In genomic region chr5:89819531-89819930, GRCm38 (mm10) we compare ENCODE assay signal across 9 mouse cellular contexts.
DNase-seq lines count a peak whose midpoint lies in the region; ATAC-seq and TF ChIP-seq lines count a peak whose summit lies in the region.
"Had no signal": no experiment of that assay in that cellular context is flagged by ENCODE, and none has a peak within 500 bp of the region (broad histone marks: within the 10 kb centered on the region; RNA-seq: fewer than 3 reads in every experiment).

No protein-coding gene starts in this region.

- H3K4me3 ChIP-seq in kidney, adult 2 months (ENCODE audit: insufficient read depth, low read depth, low read length), result no peak overlapping the region
- no peak overlapping the region for H3K4me3 ChIP-seq in kidney, embryonic 14.5 days (ENCODE audit: low read length)
- no peak overlapping the region for H3K4me3 ChIP-seq in MEL (ENCODE audit: control insufficient read depth in 1 of 2, insufficient read depth in 1 of 2, low read depth in 2 of 2, low read length in 2 of 2)
- no peak overlapping the region for H3K4me3 ChIP-seq in neural tube, embryonic 15.5 days (replicated peaks)
- H3K4me3 ChIP-seq: embryonic facial prominence, embryonic 13.5 days; myocyte had no signal

- 23% methylated on average over 3 of the region's 3 CpGs for WGBS in kidney, adult 2 months
- 33% methylated on average over 3 of the region's 3 CpGs for WGBS in kidney, embryonic 14.5 days
- WGBS in neural tube, embryonic 15.5 days, result 31% methylated on average over 3 of the region's 3 CpGs

- no peak for TF ChIP-seq EP300 in MEL (IDR thresholded peaks at IDR 0.05; ENCODE audit: low read depth in 1 of 2, low read length in 2 of 2)

- TF ChIP-seq POLR2A in kidney, adult 2 months (IDR thresholded peaks at IDR 0.05; ENCODE audit: low read depth, low read length), result no peak
- TF ChIP-seq POLR2A in MEL (IDR thresholded peaks at IDR 0.05; ENCODE audit: control insufficient read depth in 1 of 2, insufficient read depth in 1 of 2, low read depth in 1 of 2, low read length in 2 of 2, poor library complexity in 1 of 2), result no peak

- DNase-seq in kidney, adult 2 months, result peak; percentile 13
- DNase-seq in B cell, adult 2 months, result peak; percentile 8 to 13
- DNase-seq in MEL (ENCODE audit: low read depth, low spot score), result peak; percentile 62
- DNase-seq in kidney, postnatal 36 days, result peak; percentile 1 to 72
- DNase-seq in heart, postnatal 25 days (ENCODE audit: low spot score), result no peak

- no peaks in the 10 kb centered on the region for H3K9me3 ChIP-seq in kidney, embryonic 14.5 days (ENCODE audit: control insufficient read depth, low read length)
- no peaks in the 10 kb centered on the region for H3K9me3 ChIP-seq in MEL (replicated peaks; ENCODE audit: insufficient read depth, low read length)
- no peaks in the 10 kb centered on the region for H3K9me3 ChIP-seq in neural tube, embryonic 15.5 days (replicated peaks)
- H3K9me3 ChIP-seq: embryonic facial prominence, embryonic 13.5 days had no signal

- TF ChIP-seq RAD21 in MEL (IDR thresholded peaks at IDR 0.05; ENCODE audit: low read depth, low read length), result peak; percentile 61

- no peak for TF ChIP-seq CTCF in kidney, adult 2 months (conservative IDR thresholded peaks at IDR 0.05; ENCODE audit: insufficient read depth, insufficient read length, low read depth, low read length)
- TF ChIP-seq CTCF in MEL (IDR thresholded peaks at IDR 0.05 in 2 of 3, conservative IDR thresholded peaks at IDR 0.05 in 1 of 3; ENCODE audit: control insufficient read depth in 1 of 3, insufficient read depth in 1 of 3, low read depth in 2 of 3, low read length in 3 of 3, poor library complexity in 1 of 3, severe bottlenecking in 1 of 3), result peak in 2 of 3 experiments; percentile 12 to 56; a peak in 5 of 6 replicates

- H3K9ac ChIP-seq in kidney, embryonic 14.5 days (ENCODE audit: low read depth, low read length), result no peak overlapping the region
- H3K9ac ChIP-seq in MEL (ENCODE audit: control insufficient read depth, low read depth, low read length, poor library complexity, severe bottlenecking), result no peak overlapping the region
- H3K9ac ChIP-seq in neural tube, embryonic 15.5 days (replicated peaks), result no peak overlapping the region
- H3K9ac ChIP-seq: embryonic facial prominence, embryonic 13.5 days had no signal

- H3K36me3 ChIP-seq in kidney, adult 2 months (ENCODE audit: control insufficient read depth, insufficient read depth, low read length), result no peaks in the 10 kb centered on the region
- H3K36me3 ChIP-seq in kidney, embryonic 14.5 days (ENCODE audit: control insufficient read depth, insufficient read depth, low read length), result no peaks in the 10 kb centered on the region
- H3K36me3 ChIP-seq in MEL (ENCODE audit: control insufficient read depth in 1 of 2, insufficient read depth in 2 of 2, low read length in 2 of 2), result peaks cover 0 to 13% of the 10 kb centered on the region in 2 experiments; a peak in 3 of 4 replicates
- H3K36me3 ChIP-seq in neural tube, embryonic 15.5 days, result no peaks in the 10 kb centered on the region
- H3K36me3 ChIP-seq: embryonic facial prominence, embryonic 13.5 days had no signal

- no peak overlapping the region for H3K27ac ChIP-seq in kidney, adult 2 months (ENCODE audit: insufficient read depth, low read depth, low read length)
- H3K27ac ChIP-seq in kidney, embryonic 14.5 days (ENCODE audit: low read depth, low read length), result no peak overlapping the region
- H3K27ac ChIP-seq in MEL (ENCODE audit: control insufficient read depth, low read depth, low read length), result no peak overlapping the region
- H3K27ac ChIP-seq in neural tube, embryonic 15.5 days (replicated peaks), result no peak overlapping the region
- H3K27ac ChIP-seq: embryonic facial prominence, embryonic 13.5 days had no signal

- no peak for ATAC-seq in kidney, embryonic 14.5 days (ENCODE audit: low FRiP score, low TSS enrichment)
- no peak for ATAC-seq in neural tube, embryonic 15.5 days (ENCODE audit: low FRiP score)

- H3K79me2 ChIP-seq in MEL (ENCODE audit: control insufficient read depth, insufficient read depth, low read length, poor library complexity), result peaks cover 6% of the 10 kb centered on the region; the same call in 1 of the 2 replicates

- no peaks in the 10 kb centered on the region for H3K27me3 ChIP-seq in kidney, adult 2 months (replicated peaks; ENCODE audit: control insufficient read depth, insufficient read depth, low read length)
- no peaks in the 10 kb centered on the region for H3K27me3 ChIP-seq in kidney, embryonic 14.5 days (ENCODE audit: control insufficient read depth, insufficient read depth, low read length)
- no peaks in the 10 kb centered on the region for H3K27me3 ChIP-seq in MEL (ENCODE audit: control insufficient read depth in 1 of 2, insufficient read depth in 2 of 2, low read length in 2 of 2)
- H3K27me3 ChIP-seq in neural tube, embryonic 15.5 days (replicated peaks), result no peaks in the 10 kb centered on the region
- H3K27me3 ChIP-seq: embryonic facial prominence, embryonic 13.5 days had no signal

- intact Hi-C loops in heart, postnatal 25 days (cut with DNase I), result loop anchor here (5.0 kb wide), 1 partner anchor 107 kb away; no protein-coding TSS in a partner anchor

- no peaks in the 10 kb centered on the region for H3K4me1 ChIP-seq in kidney, adult 2 months (ENCODE audit: control insufficient read depth, insufficient read depth, low read length)
- no peaks in the 10 kb centered on the region for H3K4me1 ChIP-seq in kidney, embryonic 14.5 days (ENCODE audit: control insufficient read depth, insufficient read depth, low read length)
- H3K4me1 ChIP-seq in MEL (ENCODE audit: control insufficient read depth in 1 of 2, insufficient read depth in 2 of 2, low read length in 2 of 2), result peaks cover 12 to 14% of the 10 kb centered on the region in 2 experiments
- no peaks in the 10 kb centered on the region for H3K4me1 ChIP-seq in neural tube, embryonic 15.5 days
- H3K4me1 ChIP-seq: embryonic facial prominence, embryonic 13.5 days had no signal

- no peak overlapping the region for H3K4me2 ChIP-seq in kidney, embryonic 14.5 days (replicated peaks; ENCODE audit: low read depth, low read length)
- H3K4me2 ChIP-seq in neural tube, embryonic 15.5 days, result no peak overlapping the region
- H3K4me2 ChIP-seq: embryonic facial prominence, embryonic 13.5 days had no signal

TF ChIP-seq in MEL, 35 proteins besides CTCF, POLR2A, EP300 and RAD21:
- peak; percentile 61 for TF ChIP-seq ZC3H11A (IDR thresholded peaks at IDR 0.05; ENCODE audit: low read depth, low read length)
- no peak for TF ChIP-seq POLR2AphosphoS2 (IDR thresholded peaks at IDR 0.05; ENCODE audit: low read length)
- no peak for TF ChIP-seq MAFK (IDR thresholded peaks at IDR 0.05; ENCODE audit: borderline replicate concordance, low read depth, low read length)
- peak; percentile 63 for TF ChIP-seq SMC3 (IDR thresholded peaks at IDR 0.05; ENCODE audit: low read depth, low read length)
